Mouse (Mus musculus) cerebellum, adult 2 months (tissue): Measurements from ENCODE around the gene Smarcc2. TPM values are rescaled to one million over a fixed set of nuclear protein-coding genes. Genes with fewer than 3 reads are reported as not detected.

ENCODE experiments used
- DNase-seq, 2 experiments: peaks; one replicate each; pipeline ENCODE4 v3.0.0; 2021
- H3K27ac ChIP-seq: fragments of 200-500 bp; 2 replicates; pipeline ENCODE4 v1.5.1; 2012; ENCODE audit warnings: low read length, control low read depth, inconsistent platforms; ENCODE audit not compliant: insufficient read depth
- H3K27me3 ChIP-seq: fragments of 200-500 bp; 2 replicates; pipeline ENCODE4 v1.6.1; 2012; ENCODE audit warnings: inconsistent platforms, mild to moderate bottlenecking, low read length, moderate library complexity; ENCODE audit not compliant: control insufficient read depth, insufficient read depth
- H3K4me1 ChIP-seq: fragments of 200-500 bp; 2 replicates; pipeline ENCODE4 v1.6.1; 2011; ENCODE audit warnings: low read length; ENCODE audit not compliant: control insufficient read depth, insufficient read depth
- H3K4me3 ChIP-seq: fragments of 200-500 bp; replicated peaks from 2 replicates; pipeline ENCODE3; 2011; ENCODE audit warnings: mild to moderate bottlenecking, low read depth, low read length, control low read depth; ENCODE audit not compliant: insufficient read depth
- CTCF ChIP-seq: fragments of 200-500 bp; IDR thresholded peaks from 2 replicates; pipeline ENCODE4 v1.5.1; 2011; ENCODE audit warnings: low read depth, mild to moderate bottlenecking, control low read depth, low read length, moderate library complexity, borderline replicate concordance; ENCODE audit not compliant: insufficient read depth
- POLR2A ChIP-seq: fragments of 200-500 bp; IDR thresholded peaks from 2 replicates; pipeline ENCODE4 v1.6.1; 2011; ENCODE audit warnings: low read length, control low read depth, borderline replicate concordance; ENCODE audit not compliant: insufficient read depth
- WGBS: fragments of 180-500 bp; shearing (Covaris S2); methylation state at CpG from one replicate; pipeline ENCODE4 v1.1.7; 2018; 5-methylcytosine and 5-hydroxymethylcytosine counted together
- polyA plus RNA-seq: library from polyadenylated mRNA; depleted of rRNA; stranded (reverse); fragments of >200 nt; gene quantifications from 2 replicates; pipeline ENCODE4 v1.2.3, GENCODE M21; 2012

Gene Smarcc2
- polyA plus RNA-seq, 1 experiment = 239 TPM

DNA sequence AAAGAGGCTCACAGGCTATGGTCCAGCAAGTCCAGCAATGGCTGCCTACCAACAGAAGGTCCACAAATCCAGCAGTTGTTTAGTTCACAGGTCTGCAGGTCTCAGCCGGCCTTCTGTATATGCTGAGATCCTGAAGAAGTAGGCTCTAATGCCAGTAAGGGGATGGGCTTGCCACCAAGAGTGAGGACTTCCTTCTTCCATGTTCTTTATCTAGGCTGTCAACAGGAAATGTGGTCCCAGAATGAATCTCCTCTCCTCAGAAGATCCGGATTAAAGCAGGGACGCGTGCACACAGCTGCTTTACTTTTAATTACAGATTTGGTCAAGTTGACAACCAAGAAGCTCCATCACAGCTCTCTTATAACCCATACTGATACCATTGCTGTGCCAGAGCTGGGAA, 13.6 kb upstream of the Smarcc2 start:
- Histone ChIP-seq H3K4me3 (no peak overlapping the region), H3K27ac (no peak overlapping the region), H3K27me3 (no peaks in the 10 kb centered on the region), H3K4me1 (peaks cover 12% of the 10 kb centered on the region)
- WGBS = 90% methylated on average over 4 of the region's 4 CpGs
- TF ChIP-seq CTCF (no peak), POLR2A (no peak)
- no peak for DNase-seq

GRCm38 (mm10) chr10:128451014-128451413, 8.0 kb upstream of the Smarcc2 start:
- Histone ChIP-seq H3K4me1 (no peaks in the 10 kb centered on the region), H3K4me3 (no peak overlapping the region), H3K27ac (no peak overlapping the region), H3K27me3 (no peaks in the 10 kb centered on the region)
- no peak for DNase-seq
- WGBS = 81% methylated on average over 6 of the region's 6 CpGs
- no peak for TF ChIP-seq POLR2A
- no peak for TF ChIP-seq CTCF

DNA sequence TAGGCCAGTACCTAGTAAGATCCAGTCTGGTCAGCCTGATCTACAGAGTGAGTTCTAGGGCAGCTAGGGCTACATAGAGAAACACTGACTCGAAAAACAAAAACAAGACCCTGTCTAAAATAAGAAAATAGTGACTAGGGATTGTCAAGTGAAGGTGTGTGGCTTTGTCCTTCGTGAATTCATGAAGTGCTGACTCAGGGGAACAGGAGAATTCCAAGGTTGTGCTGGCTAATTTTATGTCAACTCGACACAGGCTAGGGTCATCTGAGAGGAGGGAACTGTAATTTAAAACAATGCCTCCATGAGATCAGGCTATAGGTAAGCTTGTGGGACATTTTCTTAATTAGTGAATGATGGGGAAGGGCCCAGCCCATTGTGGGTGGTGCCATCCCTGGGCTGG, 4.6 kb upstream of the Smarcc2 start:
- Histone ChIP-seq H3K27ac (no peak overlapping the region), H3K4me3 (no peak overlapping the region), H3K27me3 (no peaks in the 10 kb centered on the region), H3K4me1 (no peaks in the 10 kb centered on the region)
- TF ChIP-seq CTCF (no peak), POLR2A (no peak)
- DNase-seq = no peak
- 88% methylated on average over 3 of the region's 3 CpGs for WGBS

- WGBS = 1% methylated on average over 6 of the region's 6 CpGs
- Histone ChIP-seq H3K4me3 (peak overlapping the region; percentile 42), H3K27me3 (no peaks in the 10 kb centered on the region)
Measured at GRCm38 (mm10) chr10:128455280-128455679, 3.8 kb upstream of the Smarcc2 start.

GRCm38 (mm10) chr10:128457676-128458075, 1.4 kb upstream of the Smarcc2 start:
- no peak overlapping the region for H3K4me3 ChIP-seq
- no peak for TF ChIP-seq CTCF
- TF ChIP-seq POLR2A = no peak
- WGBS = 86% methylated on average over 6 of the region's 6 CpGs
- no peaks in the 10 kb centered on the region for H3K27me3 ChIP-seq
- peaks cover 10% of the 10 kb centered on the region; the same call in 1 of the 2 replicates for H3K4me1 ChIP-seq
- DNase-seq = no peak
- H3K27ac ChIP-seq = no peak overlapping the region

More at GRCm38 (mm10) chr10:128455280-128455679, 3.8 kb upstream of the Smarcc2 start:
- Histone ChIP-seq H3K4me1 (peaks cover 1% of the 10 kb centered on the region; the same call in 1 of the 2 replicates), H3K27ac (no peak overlapping the region)
- DNase-seq = peak; percentile 71 to 79
- TF ChIP-seq CTCF = peak; percentile 62
- no peak for TF ChIP-seq POLR2A

DNA sequence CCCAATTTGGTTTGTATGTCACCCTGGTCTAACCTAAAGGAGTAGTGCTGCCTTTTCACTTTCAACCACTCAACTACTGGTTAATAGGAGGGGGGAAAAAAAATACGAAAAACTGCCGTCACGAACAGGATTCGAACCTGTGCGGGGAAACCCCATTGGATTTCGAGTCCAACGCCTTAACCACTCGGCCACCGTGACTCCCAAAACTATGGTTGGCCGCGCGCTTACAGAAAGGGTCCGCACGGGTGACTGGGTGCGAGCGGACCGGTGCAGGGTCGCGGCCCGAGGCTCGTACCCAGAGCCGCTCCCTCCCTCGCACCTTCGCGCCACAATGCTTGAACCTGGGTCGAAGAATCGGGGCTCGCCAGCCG, 715 bp upstream of the Smarcc2 start:
- H3K27me3 ChIP-seq = no peaks in the 10 kb centered on the region
- no peak for TF ChIP-seq CTCF
- no peak for TF ChIP-seq POLR2A
- peaks cover 10% of the 10 kb centered on the region; the same call in 1 of the 2 replicates for H3K4me1 ChIP-seq
- peak overlapping the region; percentile 98 for H3K4me3 ChIP-seq
- whole genome bisulfite sequencing = under 1% methylated on average over 29 of the region's 29 CpGs
- DNase-seq = peak; percentile 85 to 96
- peak overlapping the region; percentile 93 for H3K27ac ChIP-seq

GRCm38 (mm10) chr10:128459409-128460269, 591 bp downstream of the Smarcc2 start:
- peak overlapping the region; percentile 83 for H3K27ac ChIP-seq
- under 1% methylated on average over 53 of the region's 67 CpGs for WGBS
- TF ChIP-seq POLR2A = no peak
- TF ChIP-seq CTCF = no peak
- H3K4me3 ChIP-seq = peak overlapping the region; percentile 93
- H3K27me3 ChIP-seq = no peaks in the 10 kb centered on the region
- H3K4me1 ChIP-seq = peaks cover 10% of the 10 kb centered on the region; the same call in 1 of the 2 replicates
- DNase-seq = peak; percentile 69 to 75

GRCm38 (mm10) chr10:128460270-128460630, 1.2 kb downstream of the Smarcc2 start:
- TF ChIP-seq POLR2A (no peak), CTCF (no peak)
- Histone ChIP-seq H3K27ac (peak overlapping the region; percentile 79; the same call in 1 of the 2 replicates), H3K27me3 (no peaks in the 10 kb centered on the region), H3K4me1 (peaks cover 10% of the 10 kb centered on the region; the same call in 1 of the 2 replicates), H3K4me3 (peak overlapping the region; percentile 93)
- 2% methylated on average over 5 of the region's 5 CpGs for WGBS
- no peak for DNase-seq
